Mouse (Mus musculus): ENCODE measurements around the gene Coro1c.

Coro1c gene

DNA sequence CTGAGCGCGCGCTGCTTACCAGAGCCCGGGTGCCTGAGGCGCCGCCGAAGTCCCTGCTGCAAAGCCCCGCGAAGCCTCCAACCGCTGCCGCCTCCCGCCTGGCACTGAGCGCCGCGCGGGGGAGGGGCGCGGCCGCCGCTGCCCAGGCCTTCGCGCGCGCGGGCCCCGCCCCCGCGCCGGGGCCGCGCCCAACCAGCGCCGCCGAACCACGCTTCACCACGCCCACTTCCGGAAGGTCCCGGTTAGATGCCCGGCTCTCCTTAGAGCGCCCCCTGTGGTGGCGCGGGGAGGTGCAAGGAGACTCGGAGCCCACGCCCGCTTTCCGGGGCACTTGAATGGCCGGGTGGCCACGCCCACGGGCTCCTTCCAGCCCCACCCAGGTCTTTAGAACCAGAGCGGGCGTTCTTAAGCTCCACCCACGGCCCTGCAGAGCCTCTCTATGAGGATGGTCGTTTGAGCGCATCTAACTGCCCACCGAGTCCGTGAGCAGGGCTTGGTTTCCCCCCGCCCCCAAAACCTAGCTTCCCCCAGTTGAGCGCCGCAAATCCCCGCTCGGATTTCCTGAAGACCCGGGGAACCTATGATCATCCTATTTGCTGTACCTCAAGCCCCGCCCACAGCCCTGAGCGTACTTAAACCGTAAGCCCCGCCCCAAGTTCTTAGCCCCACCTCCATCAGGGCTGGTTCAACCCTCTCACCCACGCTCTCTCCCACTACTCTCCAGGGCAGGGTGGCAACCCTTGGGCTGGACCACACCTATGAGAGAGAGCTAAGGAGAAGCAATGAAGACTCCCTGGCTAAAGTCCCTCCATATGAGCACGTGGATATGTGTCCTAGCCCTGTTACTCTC lies at the start of gene Coro1c:
Gene Coro1c, minus strand, starts transcription at position 167 of the 850 bp plus-strand sequence.
- in situ Hi-C loops (cut with MboI; ENCODE audit: low sequenced_read_pairs) = no loop called here

- in situ Hi-C loops (cut with MboI; ENCODE audit: low sequenced_read_pairs) = no loop called here
Observed at GRCm38 (mm10) chr5:113956510-113956909, 48.0 kb upstream of the Coro1c start.

GRCm38 (mm10) chr5:113955691-113956090 lies 47.1 kb upstream of the Coro1c start:
- in situ Hi-C loops (cut with MboI; ENCODE audit: low sequenced_read_pairs) = no loop called here

DNA sequence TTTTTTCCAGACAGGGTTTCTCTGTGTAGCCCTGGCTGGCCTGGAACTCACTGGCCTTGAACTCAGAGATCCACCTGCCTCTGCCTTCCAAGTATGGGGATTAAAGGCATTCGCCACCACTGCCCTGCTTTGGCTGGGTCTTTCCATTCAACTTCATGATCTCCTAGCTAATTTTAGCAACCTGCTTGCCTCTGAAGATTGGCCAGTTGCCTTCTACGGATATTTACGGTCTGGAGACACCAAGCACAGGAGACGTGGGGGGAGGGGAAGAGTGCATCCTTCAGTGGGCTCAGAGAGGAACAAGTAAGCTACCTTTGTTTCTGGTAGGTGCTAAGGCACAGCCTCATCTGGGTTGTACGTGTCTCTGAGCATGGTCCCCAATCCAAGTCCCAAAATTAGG lies 46.7 kb upstream of the Coro1c start:
- in situ Hi-C loops (cut with MboI; ENCODE audit: low sequenced_read_pairs) = no loop called here

DNA sequence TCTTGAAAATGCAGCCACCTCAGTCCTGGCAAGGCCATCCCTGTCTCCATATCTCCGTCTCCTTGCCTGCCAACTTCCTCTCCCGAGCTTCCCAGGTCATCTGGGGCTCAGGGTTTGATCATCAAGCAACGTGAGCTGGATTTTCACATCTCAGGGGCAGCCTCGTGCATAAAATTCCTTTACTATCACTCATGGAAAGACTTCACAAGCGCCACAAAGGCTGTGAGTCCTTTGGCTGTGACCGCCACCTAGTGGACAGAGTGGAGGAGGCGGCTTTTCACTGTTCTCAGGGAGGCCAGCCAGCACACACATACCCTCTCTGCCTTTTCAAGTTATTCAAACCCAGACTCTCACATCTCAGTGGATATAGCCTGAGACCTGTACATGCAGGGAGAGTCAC lies 45.9 kb upstream of the Coro1c start:
- in situ Hi-C loops (cut with MboI; ENCODE audit: low sequenced_read_pairs) = loop anchor here (5.0 kb wide), 1 partner anchor 93 kb away; no protein-coding TSS in a partner anchor

DNA sequence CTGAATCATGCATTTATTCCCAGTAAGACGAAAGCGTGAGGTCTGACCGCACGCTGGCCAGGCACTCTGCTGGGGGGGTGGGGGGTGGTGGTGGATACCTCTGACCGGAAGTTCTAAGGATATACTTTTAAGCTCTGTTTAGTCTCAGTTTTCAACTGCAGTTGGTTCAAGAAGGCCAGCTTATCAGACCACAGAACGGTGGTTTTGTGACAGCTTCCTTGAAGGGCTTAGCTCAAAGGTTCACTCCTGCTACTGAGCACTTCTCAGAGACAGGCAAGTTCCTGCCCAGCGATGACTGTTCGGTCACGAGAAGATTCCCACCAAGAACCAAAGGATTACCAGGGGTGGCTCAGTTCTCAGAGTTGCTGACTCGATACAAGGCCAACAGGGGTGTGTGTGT lies 44.0 kb upstream of the Coro1c start:
- in situ Hi-C loops (cut with MboI; ENCODE audit: low sequenced_read_pairs) = loop anchor here (5.0 kb wide), 1 partner anchor 95 kb away; no protein-coding TSS in a partner anchor

DNA sequence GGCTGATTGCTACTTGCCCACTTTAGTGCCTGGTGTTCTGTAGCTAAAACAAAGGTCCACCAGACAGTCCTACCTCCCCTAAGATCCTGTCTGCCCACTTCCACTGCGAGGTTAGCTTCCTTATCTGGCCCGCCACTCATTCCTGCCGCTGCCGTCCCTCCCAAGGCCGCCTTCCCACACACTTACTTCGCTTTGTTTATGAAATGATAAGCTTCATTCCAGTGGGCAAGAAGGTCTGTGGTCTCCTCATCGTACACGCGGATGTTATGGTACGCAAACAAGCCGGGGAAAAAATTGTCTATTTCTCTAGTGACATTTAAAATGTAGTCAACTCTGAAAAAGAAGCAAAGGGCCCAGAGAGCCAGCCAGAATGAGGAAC lies 43.1 kb upstream of the Coro1c start:
- in situ Hi-C loops (cut with MboI; ENCODE audit: low sequenced_read_pairs) = loop anchor here (5.0 kb wide), 1 partner anchor 96 kb away; no protein-coding TSS in a partner anchor

GRCm38 (mm10) chr5:113950786-113951692 lies 42.5 kb upstream of the Coro1c start:
- in situ Hi-C loops (cut with MboI; ENCODE audit: low sequenced_read_pairs) = loop anchor here (5.0 kb wide), 1 partner anchor 96 kb away; no protein-coding TSS in a partner anchor

- in situ Hi-C loops (cut with MboI; ENCODE audit: low sequenced_read_pairs) = loop anchor here (5.0 kb wide), 1 partner anchor 97 kb away; no protein-coding TSS in a partner anchor
Observed at GRCm38 (mm10) chr5:113950133-113950532, 41.6 kb upstream of the Coro1c start.

- in situ Hi-C loops (cut with MboI; ENCODE audit: low sequenced_read_pairs) = loop anchor here (10.0 kb wide), 1 partner anchor 82 kb away; no protein-coding TSS in a partner anchor
Observed at GRCm38 (mm10) chr5:113947280-113947679, 38.7 kb upstream of the Coro1c start.

DNA sequence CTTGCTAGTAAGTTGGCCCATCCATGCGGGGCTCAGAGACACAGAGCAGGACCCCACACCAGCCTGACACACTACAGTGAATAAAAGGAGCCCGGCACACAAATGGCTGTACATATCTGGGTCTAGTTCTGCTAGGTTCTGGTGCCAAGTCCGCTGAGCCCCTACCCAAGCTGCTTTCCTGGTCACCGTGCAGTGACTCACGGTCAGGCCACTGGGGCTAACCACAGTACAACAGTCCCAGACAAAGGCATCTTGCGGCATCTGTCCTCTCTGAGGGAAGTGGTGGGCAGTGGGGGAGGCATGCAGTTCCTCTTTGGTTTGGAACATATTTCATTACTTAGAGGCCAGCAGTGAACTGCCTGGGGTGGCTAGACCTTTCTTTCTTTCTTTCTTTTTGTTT lies 36.6 kb upstream of the Coro1c start:
- in situ Hi-C loops (cut with MboI; ENCODE audit: low sequenced_read_pairs) = loop anchor here (10.0 kb wide), 1 partner anchor 80 kb away; no protein-coding TSS in a partner anchor

- in situ Hi-C loops (cut with MboI; ENCODE audit: low sequenced_read_pairs) = loop anchor here (10.0 kb wide), 1 partner anchor 79 kb away; no protein-coding TSS in a partner anchor
Observed at GRCm38 (mm10) chr5:113943328-113943727, 34.8 kb upstream of the Coro1c start.

- in situ Hi-C loops (cut with MboI; ENCODE audit: low sequenced_read_pairs) = loop anchor here (10.0 kb wide), 1 partner anchor 78 kb away; no protein-coding TSS in a partner anchor
Observed at GRCm38 (mm10) chr5:113942580-113942979, 34.0 kb upstream of the Coro1c start.

GRCm38 (mm10) chr5:113939263-113939900 lies 30.8 kb upstream of the Coro1c start:
- in situ Hi-C loops (cut with MboI; ENCODE audit: low sequenced_read_pairs) = no loop called here

GRCm38 (mm10) chr5:113937650-113938049 lies 29.1 kb upstream of the Coro1c start:
- in situ Hi-C loops (cut with MboI; ENCODE audit: low sequenced_read_pairs) = no loop called here

DNA sequence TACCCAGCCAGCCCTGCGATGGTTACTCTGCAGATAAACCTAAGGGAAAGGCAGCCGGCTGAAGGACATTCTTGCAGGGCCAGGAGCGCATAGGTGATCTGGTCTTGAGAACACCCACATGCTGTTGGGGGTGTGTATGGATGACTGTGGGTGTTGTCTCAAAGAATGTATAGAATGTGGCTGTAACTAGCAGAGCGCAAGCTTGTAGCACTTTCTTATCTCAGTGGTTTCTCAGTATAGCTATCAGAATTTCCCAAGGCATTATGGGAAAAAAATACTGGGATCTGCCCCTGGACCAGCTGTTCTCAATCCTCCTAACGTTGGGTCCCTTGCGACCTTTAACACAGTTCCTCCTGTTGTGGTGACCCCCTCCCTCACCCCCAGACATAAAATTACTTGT lies 25.3 kb upstream of the Coro1c start:
- in situ Hi-C loops (cut with MboI; ENCODE audit: low sequenced_read_pairs) = no loop called here

DNA sequence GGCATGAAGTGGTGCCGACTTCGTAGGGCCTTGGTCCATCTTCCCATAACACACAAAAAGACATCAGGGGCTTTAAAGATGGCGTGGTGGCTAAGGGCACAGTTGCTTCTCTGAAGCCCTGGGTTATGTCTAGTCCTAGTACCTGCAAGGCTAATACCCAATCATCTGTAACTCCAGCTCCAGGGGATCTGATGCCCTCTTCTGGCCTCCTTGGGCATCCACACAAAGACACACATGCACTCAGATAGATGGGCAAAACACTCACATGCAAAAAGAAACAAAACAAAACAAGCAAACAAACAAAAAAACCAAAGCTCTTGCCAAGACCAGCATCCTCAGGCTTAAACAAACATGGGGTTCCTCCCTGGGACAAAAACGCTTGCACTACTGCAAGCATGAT lies 24.9 kb upstream of the Coro1c start:
- in situ Hi-C loops (cut with MboI; ENCODE audit: low sequenced_read_pairs) = no loop called here

GRCm38 (mm10) chr5:113932310-113932709 lies 23.8 kb upstream of the Coro1c start:
- in situ Hi-C loops (cut with MboI; ENCODE audit: low sequenced_read_pairs) = no loop called here

DNA sequence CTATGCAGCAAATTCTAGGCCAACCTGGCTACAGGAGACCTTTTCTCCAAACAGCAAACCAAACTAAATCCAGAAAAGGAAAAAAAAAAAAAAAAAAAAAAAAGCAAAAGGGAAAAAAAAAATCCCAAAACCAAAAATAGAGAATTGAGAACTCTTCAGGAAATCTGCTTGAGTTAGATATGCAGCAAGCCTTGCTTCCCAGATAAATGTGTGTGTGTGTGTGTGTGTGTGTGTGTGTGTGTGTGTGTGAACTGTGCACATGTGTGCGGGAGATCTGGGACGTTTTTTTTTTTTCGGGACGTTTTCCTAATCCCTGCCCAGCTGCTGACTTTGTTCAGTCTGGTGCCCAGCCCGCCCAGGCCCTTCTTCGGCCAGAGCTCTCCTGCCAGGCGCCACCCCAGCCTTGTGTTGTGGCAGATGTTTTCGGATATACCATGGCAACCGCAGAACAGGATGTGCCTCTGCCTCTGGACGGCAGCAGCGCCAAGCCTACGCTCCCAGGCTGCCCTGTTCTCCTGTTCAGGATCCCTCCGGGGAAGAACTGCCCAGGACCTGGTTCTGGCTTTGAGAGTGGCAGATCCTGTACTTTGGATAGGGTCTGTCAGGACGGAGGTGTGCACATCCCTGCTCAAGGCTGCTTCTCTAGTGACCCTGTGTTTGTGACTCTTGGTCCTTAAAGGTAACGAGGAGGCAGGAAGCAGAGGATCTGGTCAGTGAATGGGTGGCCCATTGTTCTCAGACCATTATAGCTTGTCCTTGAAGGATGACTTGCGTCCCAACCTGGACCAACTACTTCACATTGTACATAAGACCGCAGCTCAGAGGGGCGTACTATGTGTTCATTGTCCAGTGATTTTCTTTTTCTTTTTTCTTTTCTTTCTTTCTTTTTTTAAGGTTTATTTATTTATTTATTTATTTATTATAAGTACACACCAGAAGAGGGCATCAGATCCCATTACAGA lies 22.4 kb upstream of the Coro1c start:
- in situ Hi-C loops (cut with MboI; ENCODE audit: low sequenced_read_pairs) = no loop called here

Data from CH12F3 (cell line).